Mouse (Mus musculus) ZHBTc4 (cell line): Measurements from ENCODE around the gene Lpar2.

ENCODE experiments used
- DNase-seq: peaks from one replicate; pipeline ENCODE4 v3.0.0-alpha.2; 2011; ENCODE audit warnings: low read depth, low spot score

Lpar2 gene

GRCm38 (mm10) chr8:69822386-69823191, at the start of gene Lpar2:
Gene Lpar2 (plus strand): TSS chr8:69822429.
- DNase-seq: peak; percentile 80

- peak; percentile 99 for DNase-seq
These were observed 47.6 kb upstream of the Lpar2 start, which contains the start of gene Gm20422 for GRCm38 (mm10) chr8:69774503-69775148. Gene Gm20422 (minus strand): TSS chr8:69774886.

- DNase-seq: no peak
These were observed 47.1 kb upstream of the Lpar2 start for GRCm38 (mm10) chr8:69775149-69775534.

- peak; percentile 79 for DNase-seq
These were observed 45.1 kb upstream of the Lpar2 start for GRCm38 (mm10) chr8:69777111-69777510.

GRCm38 (mm10) chr8:69789105-69789504, 33.1 kb upstream of the Lpar2 start:
- no peak for DNase-seq

- DNase-seq: no peak
These were observed 32.5 kb upstream of the Lpar2 start for GRCm38 (mm10) chr8:69789731-69790130.

- DNase-seq: no peak
These were observed 31.9 kb upstream of the Lpar2 start for GRCm38 (mm10) chr8:69790364-69790763.

- peak; percentile 96 for DNase-seq
These were observed 31.4 kb upstream of the Lpar2 start, which contains the start of the genes Atp13a1 and Zfp866 for GRCm38 (mm10) chr8:69790773-69791367. Gene Atp13a1 (plus strand): TSS chr8:69791163. Gene Zfp866 (minus strand): TSS chr8:69791178.

GRCm38 (mm10) chr8:69791415-69792068, 30.7 kb upstream of the Lpar2 start:
- peak; percentile 63 for DNase-seq

- DNase-seq: no peak
These were observed 28.6 kb upstream of the Lpar2 start for GRCm38 (mm10) chr8:69793666-69794065.

- DNase-seq: no peak
These were observed 28.1 kb upstream of the Lpar2 start for GRCm38 (mm10) chr8:69794096-69794495.

GRCm38 (mm10) chr8:69794901-69795300, 27.3 kb upstream of the Lpar2 start:
- DNase-seq: no peak

- no peak for DNase-seq
These were observed 25.4 kb upstream of the Lpar2 start for GRCm38 (mm10) chr8:69796721-69797345.

- DNase-seq: no peak
These were observed 24.6 kb upstream of the Lpar2 start for GRCm38 (mm10) chr8:69797661-69798060.

- DNase-seq: no peak
These were observed 23.0 kb upstream of the Lpar2 start for GRCm38 (mm10) chr8:69799261-69799660.

GRCm38 (mm10) chr8:69799946-69800345, 22.3 kb upstream of the Lpar2 start:
- DNase-seq: no peak

- no peak for DNase-seq
These were observed 20.4 kb upstream of the Lpar2 start for GRCm38 (mm10) chr8:69801796-69802195.

GRCm38 (mm10) chr8:69802216-69802615, 20.0 kb upstream of the Lpar2 start:
- no peak for DNase-seq

GRCm38 (mm10) chr8:69803366-69803765, 18.9 kb upstream of the Lpar2 start:
- DNase-seq: no peak

GRCm38 (mm10) chr8:69804537-69804936, 17.7 kb upstream of the Lpar2 start:
- DNase-seq: no peak

GRCm38 (mm10) chr8:69805086-69805485, 17.1 kb upstream of the Lpar2 start:
- DNase-seq: no peak
